Mouse (Mus musculus) olfactory bulb, adult 2 months (tissue): Measurements from ENCODE around the gene Gm49405.

Experiments used
- CTCF ChIP-seq: fragments of 200-500 bp; IDR thresholded peaks from 2 replicates; pipeline ENCODE4 v1.5.1; 2012; ENCODE audit warnings: low read depth, mild to moderate bottlenecking, low read length, moderate library complexity; ENCODE audit not compliant: insufficient read depth
- POLR2A ChIP-seq: fragments of 200-500 bp; IDR thresholded peaks from 2 replicates; pipeline ENCODE4 v1.6.1; 2012; ENCODE audit warnings: mild to moderate bottlenecking, low read depth, low read length, moderate library complexity; ENCODE audit not compliant: insufficient read depth

DNA sequence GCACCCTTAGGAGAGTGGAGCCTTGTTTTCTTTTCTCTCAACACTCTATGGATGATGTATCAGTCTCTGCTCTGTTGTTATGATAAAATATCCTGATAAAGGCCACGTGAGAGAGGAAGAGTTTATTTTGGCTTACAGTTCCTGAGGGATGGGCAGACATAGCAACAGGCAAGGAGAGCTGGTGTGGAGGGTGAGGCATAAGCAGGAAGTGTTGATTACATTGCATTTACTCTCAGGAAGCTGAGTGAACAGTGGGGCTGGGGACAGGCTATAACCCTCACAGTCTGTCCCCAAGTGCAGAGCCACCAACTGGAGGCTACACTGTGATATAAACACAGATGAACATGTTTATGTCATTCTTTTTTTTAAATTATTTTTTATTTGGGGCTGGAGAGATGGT, 48.3 kb upstream of the Gm49405 start:
- TF ChIP-seq POLR2A (no peak), CTCF (no peak)
